ENCODE assay signal across 28 mouse cellular contexts in the genomic region with DNA sequence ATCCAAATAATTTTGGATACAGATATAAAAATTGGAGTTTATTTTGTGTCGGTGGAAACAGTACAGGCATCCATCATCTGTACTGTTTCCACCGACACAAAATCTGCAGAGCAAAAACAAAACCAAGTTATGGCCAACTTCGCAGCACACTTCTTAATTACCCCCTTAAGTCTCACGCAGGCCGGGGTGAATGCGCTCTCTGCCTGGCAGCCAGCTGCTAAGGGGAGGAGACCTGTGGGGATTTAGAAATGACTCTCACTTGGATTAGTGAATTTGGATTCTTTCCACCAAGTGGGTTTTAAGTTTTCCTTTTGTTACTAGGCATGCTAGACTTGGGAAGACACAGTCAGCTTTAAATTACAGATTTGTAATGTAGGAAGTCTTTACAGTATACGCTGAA. TPM values are rescaled to one million over a fixed set of nuclear protein-coding genes. Genes with fewer than 3 reads are reported as not detected.
"Had no signal": no experiment of that assay in that cellular context is flagged by ENCODE, and none has a peak within 500 bp of the region (broad histone marks: within the 10 kb centered on the region; RNA-seq: fewer than 3 reads in every experiment).

No protein-coding gene starts in this region.

- H3K4me2 ChIP-seq: heart, embryonic 12.5 days; hindbrain, embryonic 13.5 days; hindbrain, embryonic 15.5 days; intestine, embryonic 15.5 days; limb, embryonic 12.5 days; liver, embryonic 11.5 days; liver, embryonic 13.5 days; liver, embryonic 15.5 days had no signal

- H3K9ac ChIP-seq: heart, embryonic 12.5 days; hindbrain, embryonic 13.5 days; hindbrain, embryonic 15.5 days; intestine, embryonic 15.5 days; limb, embryonic 12.5 days; liver, embryonic 13.5 days; liver, embryonic 15.5 days; liver, postnatal 0 days had no signal

- DNase-seq: gastrocnemius, adult 2 months; gastrocnemius, postnatal 10 days; gastrocnemius, postnatal 25 days; heart, adult 18-20 months; heart, postnatal 10 days; heart, postnatal 4 days; kidney, adult 18-20 months; kidney, adult 8-10 months; kidney, postnatal 10 days; kidney, postnatal 25 days; kidney, postnatal 4 days; liver; liver, embryonic 13.5 days; liver, postnatal 0 days had no signal

- H3K9me3 ChIP-seq: heart, embryonic 10.5 days; heart, embryonic 12.5 days; hindbrain, embryonic 10.5 days; hindbrain, embryonic 13.5 days; hindbrain, embryonic 15.5 days; intestine, embryonic 15.5 days; limb, embryonic 10.5 days; limb, embryonic 12.5 days; liver, embryonic 13.5 days; liver, embryonic 15.5 days had no signal

- H3K4me3 ChIP-seq: gastrocnemius, adult 2 months; heart, embryonic 10.5 days; heart, embryonic 12.5 days; hindbrain, embryonic 10.5 days; hindbrain, embryonic 13.5 days; hindbrain, embryonic 15.5 days; intestine, embryonic 15.5 days; layer of hippocampus, adult 2 months; left cerebral cortex, adult 2 months; limb, embryonic 10.5 days; limb, embryonic 12.5 days; liver, embryonic 13.5 days; liver, embryonic 15.5 days had no signal

- H3K4me1 ChIP-seq: heart, embryonic 10.5 days; heart, embryonic 12.5 days; hindbrain, embryonic 10.5 days; hindbrain, embryonic 13.5 days; hindbrain, embryonic 15.5 days; intestine, embryonic 15.5 days; limb, embryonic 10.5 days; limb, embryonic 12.5 days; liver, embryonic 13.5 days; liver, embryonic 15.5 days had no signal

- H3K27ac ChIP-seq: gastrocnemius, adult 2 months; heart, embryonic 10.5 days; hindbrain, embryonic 10.5 days; hindbrain, embryonic 13.5 days; hindbrain, embryonic 15.5 days; intestine, embryonic 15.5 days; layer of hippocampus, adult 2 months; left cerebral cortex, adult 2 months; limb, embryonic 10.5 days; limb, embryonic 12.5 days; liver, embryonic 13.5 days; liver, embryonic 15.5 days had no signal

- H3K27me3 ChIP-seq: heart, embryonic 12.5 days; hindbrain, embryonic 13.5 days; hindbrain, embryonic 15.5 days; intestine, embryonic 15.5 days; limb, embryonic 12.5 days; liver, embryonic 13.5 days; liver, embryonic 15.5 days had no signal

- H3K36me3 ChIP-seq: heart, embryonic 10.5 days; intestine, embryonic 15.5 days; limb, embryonic 10.5 days; limb, embryonic 12.5 days; liver, embryonic 13.5 days; liver, embryonic 15.5 days had no signal

- ATAC-seq: inflammation-experienced regulatory T-cells, adult 6 months; intestine, embryonic 15.5 days; intestine, postnatal 0 days; liver, postnatal 0 days had no signal

RNA-seq across cellular contexts. Expression of gene Ankrd42, which starts 26.1 kb away (rescaled TPM):
- polyA plus RNA-seq: inflammation-experienced regulatory T-cells, adult 6 months had no signal
